Mouse (Mus musculus) lung, adult 2 months (tissue): ENCODE data around the gene Fbxo9. TPM values are rescaled to one million over a fixed set of nuclear protein-coding genes. Genes with fewer than 3 reads are reported as not detected.

Experiments used
- DNase-seq: peaks from one replicate; pipeline ENCODE4 v3.0.0; 2022
- H3K4me1 ChIP-seq: fragments of 200-500 bp; 2 replicates; pipeline ENCODE4 v1.6.1; 2011; ENCODE audit warnings: low read length; ENCODE audit not compliant: control insufficient read depth, insufficient read depth
- H3K4me3 ChIP-seq: fragments of 200-500 bp; replicated peaks from 2 replicates; pipeline ENCODE3; 2011; ENCODE audit warnings: low read depth, mild to moderate bottlenecking, control low read depth, low read length; ENCODE audit errors: extremely low read depth
- CTCF ChIP-seq: fragments of 200-500 bp; IDR thresholded peaks from 2 replicates; pipeline ENCODE4 v1.5.1; 2011; ENCODE audit warnings: mild to moderate bottlenecking, low read length, control low read depth; ENCODE audit not compliant: insufficient read depth
- POLR2A ChIP-seq: fragments of 200-500 bp; IDR thresholded peaks from 2 replicates; pipeline ENCODE4 v1.6.1; 2011; ENCODE audit warnings: low read depth, mild to moderate bottlenecking, control low read depth, low read length, borderline replicate concordance; ENCODE audit errors: extremely low read depth
- WGBS: fragments of 180-500 bp; shearing (Covaris S2); methylation state at CpG from one replicate; pipeline ENCODE4 v1.1.7; 2018; 5-methylcytosine and 5-hydroxymethylcytosine counted together
- polyA plus RNA-seq: library from polyadenylated mRNA; depleted of rRNA; stranded (reverse); fragments of >200 nt; gene quantifications from 2 replicates; pipeline ENCODE4 v1.2.3, GENCODE M21; 2012

Fbxo9 gene
- polyA plus RNA-seq, 1 experiment: 79.3 TPM

DNA sequence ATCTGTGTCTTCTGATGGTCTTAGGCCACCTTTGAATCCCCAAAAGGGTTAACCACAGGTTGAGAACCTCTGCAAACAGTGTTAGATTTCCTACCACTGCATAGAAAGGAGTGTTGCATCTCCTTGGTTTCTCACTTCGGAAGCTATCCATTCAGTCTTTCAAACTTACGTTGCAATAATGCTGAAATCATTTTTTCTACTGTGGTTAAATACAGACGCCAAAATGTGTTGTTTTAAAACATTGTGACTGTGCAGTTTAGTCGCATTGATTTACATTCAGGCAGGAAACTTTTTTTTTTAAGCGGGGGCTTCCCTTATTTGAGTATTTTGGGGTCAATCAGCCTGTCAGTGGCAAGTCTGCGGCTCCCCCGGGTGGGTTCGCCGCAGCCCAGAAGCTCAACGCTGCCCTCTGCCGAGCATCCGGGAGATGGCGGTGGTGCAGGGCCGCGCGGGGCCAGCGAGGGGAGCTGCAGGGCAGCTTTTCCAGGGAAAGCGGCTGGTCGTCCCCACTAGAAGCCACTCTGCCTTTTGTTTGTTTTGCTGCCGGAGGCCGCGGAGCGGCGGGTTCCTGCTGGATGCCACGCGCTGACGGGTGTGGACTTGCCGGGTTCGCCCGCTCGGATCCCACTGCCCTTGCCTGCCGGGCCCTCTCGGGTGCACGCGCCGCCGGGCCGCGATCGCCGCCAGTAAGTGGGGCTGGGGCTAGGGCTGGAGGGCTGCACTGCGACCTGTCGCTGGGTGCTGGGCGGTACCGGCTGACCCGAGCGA, 4.1 kb upstream of the Fbxo9 start:
- Histone ChIP-seq H3K4me1 (peaks cover 16% of the 10 kb centered on the region), H3K4me3 (peak overlapping the region; percentile 99)
- DNase-seq: peak; percentile 93
- TF ChIP-seq POLR2A (peak; percentile 70; the same call in 1 of the 2 replicates), CTCF (peak; percentile 77)
- 1% methylated on average over 47 of the region's 47 CpGs for WGBS

DNA sequence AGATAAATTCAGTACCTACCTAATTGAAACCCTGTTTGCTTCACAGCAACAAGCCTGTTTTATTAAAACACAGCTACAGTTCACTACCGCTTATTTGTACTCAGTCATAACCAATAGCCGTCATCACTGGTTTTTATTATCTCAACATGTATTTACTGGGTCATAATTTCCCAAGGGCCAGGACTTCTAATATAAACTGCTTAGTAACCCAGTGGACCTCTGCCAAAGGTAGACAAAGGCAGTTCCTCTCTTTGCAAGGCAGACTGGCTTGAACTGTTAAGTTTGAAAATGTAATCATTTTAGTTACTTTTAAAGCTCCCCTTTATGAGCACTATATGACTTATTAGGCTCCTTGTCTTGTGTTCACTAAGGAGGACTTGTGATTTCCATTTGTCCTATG, 2.6 kb upstream of the Fbxo9 start:
- DNase-seq: no peak
- WGBS: 46% methylated on average over 2 of the region's 2 CpGs
- Histone ChIP-seq H3K4me1 (peaks cover 18% of the 10 kb centered on the region), H3K4me3 (no peak overlapping the region)
- TF ChIP-seq POLR2A: no peak
- TF ChIP-seq CTCF: no peak

DNA sequence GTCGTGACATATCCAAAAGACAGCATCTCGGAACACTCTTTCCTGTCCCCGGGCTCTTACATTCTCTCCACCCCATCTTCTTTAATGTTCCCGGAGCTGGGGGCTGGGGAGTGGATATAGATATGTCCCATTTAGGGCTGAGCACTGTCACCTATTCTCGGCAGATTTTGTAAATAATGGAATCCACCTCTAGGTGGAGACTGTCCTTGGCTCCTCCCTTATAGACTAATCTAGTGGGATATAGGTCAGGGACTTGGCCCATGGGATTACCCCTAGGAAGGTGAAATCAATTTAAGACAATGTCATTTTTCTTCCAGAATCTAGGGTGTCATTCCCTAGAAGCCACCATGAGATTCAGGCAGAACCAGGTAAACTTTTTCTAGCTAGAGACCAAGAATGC, 791 bp upstream of the Fbxo9 start:
- TF ChIP-seq POLR2A (no peak), CTCF (no peak)
- H3K4me3 ChIP-seq: peak overlapping the region; percentile 24
- no peak for DNase-seq
- whole genome bisulfite sequencing: 34% methylated on average over 5 of the region's 5 CpGs
- H3K4me1 ChIP-seq: peaks cover 9% of the 10 kb centered on the region

DNA sequence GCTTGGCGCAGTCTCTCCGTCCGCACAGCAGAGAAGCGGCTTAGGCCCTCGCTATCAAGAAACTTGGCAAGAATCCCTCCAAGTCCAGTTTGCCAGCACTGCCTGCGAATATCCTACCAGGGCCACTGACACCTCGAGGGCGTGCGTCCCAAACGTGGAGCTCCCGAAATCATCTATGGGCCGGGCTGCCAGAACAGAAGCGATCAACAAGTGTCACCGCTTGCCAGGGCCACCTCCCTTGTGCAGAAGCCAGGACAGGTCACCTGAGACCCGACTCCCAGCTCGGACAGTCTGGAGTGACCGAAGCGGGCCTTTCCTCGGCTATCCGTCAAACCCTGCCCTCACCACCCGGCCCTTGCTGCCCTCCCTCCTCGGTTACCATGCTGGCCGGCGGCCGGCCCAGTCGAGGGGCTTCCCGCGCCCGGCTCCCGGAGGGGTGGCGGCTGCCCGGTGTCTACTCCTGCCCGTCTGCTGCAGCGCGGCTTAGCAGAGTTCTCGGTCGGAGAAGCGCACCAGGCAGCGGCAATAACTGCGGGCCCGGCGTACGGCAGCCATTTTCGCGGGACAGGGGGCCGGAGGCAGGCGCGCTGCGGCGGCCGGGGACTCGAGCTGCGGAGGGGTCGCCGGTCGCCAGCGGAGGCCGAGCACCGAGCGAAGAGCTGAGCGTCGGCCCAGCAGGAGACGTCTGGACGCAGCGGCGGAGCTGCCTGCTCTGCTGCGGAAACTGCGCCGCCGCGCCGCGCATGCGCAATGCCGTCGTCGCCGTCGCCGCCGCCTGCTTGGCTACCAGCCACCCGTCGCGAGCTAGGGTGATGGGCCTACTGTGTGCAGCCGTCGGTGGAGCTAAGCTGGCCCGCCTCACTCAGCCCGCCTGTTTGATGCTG, 711 bp downstream of the Fbxo9 start:
- Histone ChIP-seq H3K4me3 (peak overlapping the region; percentile 94), H3K4me1 (peaks cover 5% of the 10 kb centered on the region; the same call in 1 of the 2 replicates)
- peak; percentile 79 for DNase-seq
- TF ChIP-seq POLR2A (peak; percentile 92), CTCF (no peak)
- WGBS: under 1% methylated on average over 88 of the region's 88 CpGs

DNA sequence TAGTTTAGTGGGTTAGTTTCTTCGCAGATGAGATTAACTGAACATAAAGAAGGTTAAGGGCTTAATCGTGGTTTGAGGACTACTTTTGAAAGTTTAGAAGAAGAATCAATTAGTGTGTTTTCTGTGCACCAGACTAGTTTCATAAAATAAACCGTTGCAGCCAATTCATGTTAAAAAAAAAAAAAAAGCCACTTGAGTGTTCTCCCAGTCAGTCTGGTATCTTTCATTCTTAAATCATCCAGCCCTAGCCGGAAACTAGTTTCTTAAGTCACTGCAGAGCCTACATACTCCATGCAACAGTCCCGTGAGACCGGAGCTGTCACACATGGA, 1.3 kb downstream of the Fbxo9 start:
- H3K4me3 ChIP-seq: peak overlapping the region; percentile 94
- WGBS: 14% methylated on average over 6 of the region's 6 CpGs
- H3K4me1 ChIP-seq: peaks cover 5% of the 10 kb centered on the region; the same call in 1 of the 2 replicates
- no peak for DNase-seq
- TF ChIP-seq CTCF (no peak), POLR2A (no peak)

DNA sequence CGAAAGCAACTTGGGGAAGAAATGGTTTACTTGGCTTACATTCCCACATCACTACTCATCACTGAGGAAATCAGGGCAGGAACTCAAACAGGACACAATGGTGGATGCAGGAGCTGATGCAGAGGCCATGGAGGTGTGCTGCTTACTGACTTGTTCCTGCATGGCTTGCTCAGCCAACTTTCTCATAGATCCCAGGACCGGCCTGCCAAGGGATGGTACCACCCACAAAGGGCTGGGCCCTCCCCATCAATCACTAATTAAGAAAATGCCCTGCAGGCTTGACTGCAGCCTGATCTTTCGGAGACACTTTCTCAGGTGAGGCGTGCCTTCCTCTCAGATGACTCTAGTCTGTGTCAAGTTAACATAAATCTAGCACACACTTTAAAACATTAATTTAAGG, 2.0 kb downstream of the Fbxo9 start:
- TF ChIP-seq CTCF (no peak), POLR2A (no peak)
- H3K4me3 ChIP-seq: no peak overlapping the region

DNA sequence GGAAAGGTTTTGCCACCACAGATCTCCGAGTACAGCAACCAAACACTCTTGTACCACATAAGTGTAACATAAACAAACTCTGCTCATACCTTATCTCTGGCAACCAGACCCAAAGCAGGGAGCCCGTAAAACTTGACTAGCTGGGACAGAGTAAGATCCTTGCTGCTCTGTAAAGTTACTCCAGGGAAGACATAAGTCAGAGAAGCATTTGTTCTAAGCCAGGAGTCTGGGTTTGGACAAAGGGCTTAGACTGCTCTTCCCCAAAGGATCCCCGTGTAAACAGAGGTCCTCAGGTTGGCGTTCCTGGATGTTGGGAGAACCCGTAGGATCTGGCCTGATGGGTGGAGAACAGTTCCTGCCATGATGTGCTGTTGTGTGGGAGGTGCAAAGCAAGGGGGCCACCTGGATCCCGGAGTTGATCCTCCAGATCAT, 3.3 kb downstream of the Fbxo9 start:
- no peak for TF ChIP-seq POLR2A
- no peak for TF ChIP-seq CTCF
- H3K4me3 ChIP-seq: no peak overlapping the region
- WGBS: 49% methylated on average over 6 of the region's 6 CpGs
- H3K4me1 ChIP-seq: peaks cover 5% of the 10 kb centered on the region; the same call in 1 of the 2 replicates
- no peak for DNase-seq

More for the DNA sequence above, 2.0 kb downstream of the Fbxo9 start:
- 79% methylated on average over 4 of the region's 4 CpGs for WGBS
- DNase-seq: no peak
- H3K4me1 ChIP-seq: peaks cover 5% of the 10 kb centered on the region; the same call in 1 of the 2 replicates

DNA sequence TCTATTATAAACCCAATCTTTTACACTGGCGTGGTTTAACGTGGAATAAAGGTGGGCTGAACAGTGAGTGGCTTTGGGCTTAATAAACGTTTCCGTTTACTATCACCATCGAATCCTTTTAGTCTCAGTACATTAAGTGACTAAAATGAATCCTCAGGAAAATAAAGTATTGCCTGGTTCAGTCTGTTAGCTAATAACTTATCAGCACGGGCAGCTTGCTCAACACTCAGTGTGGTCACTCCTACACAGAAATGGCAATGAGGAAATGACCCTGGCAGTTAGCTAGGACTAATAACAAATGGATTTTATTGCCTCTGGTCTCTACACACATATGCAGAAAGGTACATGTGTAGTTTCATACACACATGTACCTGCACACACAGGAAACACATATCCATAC, 3.9 kb downstream of the Fbxo9 start:
- WGBS: 64% methylated on average over 6 of the region's 6 CpGs
- H3K4me3 ChIP-seq: no peak overlapping the region
- peaks cover 5% of the 10 kb centered on the region; the same call in 1 of the 2 replicates for H3K4me1 ChIP-seq
- DNase-seq: no peak
- TF ChIP-seq POLR2A (no peak), CTCF (no peak)

DNA sequence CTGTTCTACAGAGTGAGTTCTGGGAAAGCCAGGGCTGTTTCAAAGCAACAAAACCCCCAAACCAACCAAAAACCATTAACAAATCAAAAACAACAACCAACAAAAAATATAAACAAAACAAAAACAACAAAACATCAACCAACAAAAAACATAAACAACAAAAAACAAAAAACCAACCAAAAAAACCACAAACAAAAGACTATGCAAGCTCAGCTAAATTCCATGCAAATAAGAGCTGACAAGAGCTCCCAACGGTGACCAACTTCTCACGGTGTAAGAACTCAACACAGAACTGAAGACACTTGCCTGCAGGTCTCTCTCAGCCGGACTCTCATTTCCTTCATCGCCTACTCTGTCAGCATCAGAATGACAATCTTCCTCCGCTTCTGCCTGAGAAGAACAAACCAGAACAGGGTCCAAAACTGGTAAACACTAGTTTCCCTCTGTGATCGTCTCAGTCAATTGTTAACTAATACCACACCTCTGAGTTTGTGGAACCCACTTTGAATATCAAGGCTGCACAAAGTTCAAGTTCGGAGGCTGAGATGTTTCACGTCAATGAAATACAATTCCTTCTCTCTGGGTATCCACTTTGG, 4.8 kb downstream of the Fbxo9 start:
- DNase-seq: no peak
- TF ChIP-seq CTCF (no peak), POLR2A (no peak)

DNA sequence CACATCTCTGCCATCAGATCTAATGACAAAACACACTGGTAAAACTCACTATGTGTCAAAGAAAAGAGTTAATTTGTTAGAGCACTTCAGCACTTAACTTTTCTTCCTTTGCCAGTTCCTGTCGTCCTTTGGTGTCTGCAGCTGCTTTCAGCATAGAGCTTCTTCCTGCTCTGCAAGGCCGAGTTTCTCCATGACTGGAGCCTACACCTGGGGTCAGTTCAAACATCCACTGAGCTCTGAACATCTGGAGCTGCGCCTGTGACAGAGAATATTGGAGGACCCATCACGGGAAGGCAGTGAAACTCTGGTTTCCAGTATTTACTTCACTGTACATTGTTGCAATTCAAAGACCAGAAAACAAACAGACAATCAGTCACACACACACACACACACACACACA, 7.4 kb downstream of the Fbxo9 start:
- TF ChIP-seq CTCF (no peak), POLR2A (no peak)
- Histone ChIP-seq H3K4me3 (no peak overlapping the region), H3K4me1 (peaks cover 3% of the 10 kb centered on the region; the same call in 1 of the 2 replicates)
- DNase-seq: no peak
- 41% methylated on average over 4 of the region's 4 CpGs for WGBS

More for the DNA sequence above, 4.8 kb downstream of the Fbxo9 start:
- Histone ChIP-seq H3K4me3 (no peak overlapping the region), H3K4me1 (peaks cover 5% of the 10 kb centered on the region; the same call in 1 of the 2 replicates)
- 78% methylated on average over 8 of the region's 8 CpGs for WGBS
